Mouse (Mus musculus) heart, embryonic 14.5 days (tissue): Measurements from ENCODE around the gene Klkb1. TPM values are rescaled to one million over a fixed set of nuclear protein-coding genes. Genes with fewer than 3 reads are reported as not detected.

Experiments
- ATAC-seq: fragments of 200-750 bp; cut with Nextera tagmentation; 2 replicates; pipeline ENCODE4 v1.8.0; 2017; ENCODE audit warnings: low read depth, moderate TSS enrichment; ENCODE audit not compliant: insufficient number of reproducible peaks, insufficient read depth, low FRiP score
- H3K27ac ChIP-seq, 2 experiments: fragments of 200-500 bp in 1 of 2; fragments of 300-500 bp in 1 of 2; sonication (generic) in 1 of 2; replicated peaks in 1 of 2; 2 replicates each; pipeline ENCODE4 v1.5.1; 2012 to 2014; ENCODE audit warnings: low read depth in 2 of 2, low read length in 2 of 2, control low read depth in 1 of 2, mild to moderate bottlenecking in 1 of 2, mixed read lengths in 1 of 2; ENCODE audit not compliant: control insufficient read depth in 1 of 2, insufficient read depth in 1 of 2
- H3K27me3 ChIP-seq: fragments of 300-500 bp; sonication (generic); 2 replicates; pipeline ENCODE4 v1.6.1; 2014; ENCODE audit warnings: mild to moderate bottlenecking, low read length, control low read depth; ENCODE audit not compliant: control insufficient read depth, insufficient read depth
- H3K36me3 ChIP-seq: fragments of 300-500 bp; sonication (generic); 2 replicates; pipeline ENCODE4 v1.6.1; 2014; ENCODE audit warnings: mild to moderate bottlenecking, control low read depth, low read length, mixed read lengths; ENCODE audit not compliant: control insufficient read depth, insufficient read depth
- H3K4me1 ChIP-seq, 2 experiments: fragments of 200-500 bp in 1 of 2; fragments of 300-500 bp in 1 of 2; sonication (generic) in 1 of 2; 2 replicates each; pipeline ENCODE4 v1.6.1; 2012 to 2014; ENCODE audit warnings: low read length in 2 of 2, control low read depth in 1 of 2, mixed read lengths in 1 of 2; ENCODE audit not compliant: control insufficient read depth in 2 of 2, insufficient read depth in 2 of 2
- H3K4me2 ChIP-seq: fragments of 300-500 bp; sonication (generic); 2 replicates; pipeline ENCODE4 v1.6.1; 2014; ENCODE audit warnings: mild to moderate bottlenecking, low read length
- H3K4me3 ChIP-seq, 2 experiments: fragments of 200-500 bp in 1 of 2; fragments of 300-500 bp in 1 of 2; sonication (generic) in 1 of 2; 2 replicates each; pipeline ENCODE4 v1.5.1; 2012 to 2014; ENCODE audit warnings: low read length in 2 of 2, mild to moderate bottlenecking in 2 of 2, control low read depth in 1 of 2, low read depth in 1 of 2, moderate library complexity in 1 of 2; ENCODE audit not compliant: control insufficient read depth in 1 of 2, insufficient read depth in 1 of 2
- H3K9ac ChIP-seq: fragments of 300-500 bp; sonication (generic); 2 replicates; pipeline ENCODE4 v1.6.1; 2014; ENCODE audit warnings: mild to moderate bottlenecking, low read length
- H3K9me3 ChIP-seq: fragments of 300-500 bp; sonication (generic); 2 replicates; pipeline ENCODE4 v1.6.1; 2016; ENCODE audit warnings: low read length, control low read depth; ENCODE audit not compliant: control insufficient read depth
- WGBS: fragments of 180-500 bp; shearing (Covaris S2); extraction: QIAGEN DNeasy Blood & Tissue Kit; methylation state at CpG from one replicate; pipeline ENCODE4 v1.1.7; 2014; 5-methylcytosine and 5-hydroxymethylcytosine counted together
- polyA plus RNA-seq: library from polyadenylated mRNA; unstranded; fragments of >200 nt; fragmentation: Nextera tagmentation; extraction: Ambion mirVana; gene quantifications from 2 replicates; pipeline ENCODE4 v1.2.1, GENCODE M21; 2014

The Klkb1 gene
- polyA plus RNA-seq = not detected in 2 replicates

GRCm38 (mm10) chr8:45294687-45295086 lies at the start of gene Klkb1:
Klkb1 (minus strand) TSS chr8:45294859.
- Histone ChIP-seq H3K9ac (no peak within 1 kb of the TSS), H3K4me1 (no peaks in the 10 kb centered on the region), H3K27me3 (no peaks in the 10 kb centered on the region), H3K27ac (no peak within 1 kb of the TSS), H3K4me2 (no peak within 1 kb of the TSS), H3K9me3 (no peaks in the 10 kb centered on the region), H3K4me3 (no peak within 1 kb of the TSS), H3K36me3 (no peaks in the 10 kb centered on the region)
- WGBS = 85% methylated on average over 7 of the region's 7 CpGs
- ATAC-seq = no peak

- H3K4me1 ChIP-seq = no peaks in the 10 kb centered on the region
- no peak overlapping the region for H3K4me2 ChIP-seq
- H3K27ac ChIP-seq = no peak overlapping the region
- 91% methylated on average over 8 of the region's 8 CpGs for WGBS
- no peak overlapping the region for H3K9ac ChIP-seq
- no peak overlapping the region for H3K4me3 ChIP-seq
- H3K9me3 ChIP-seq = no peaks in the 10 kb centered on the region
- H3K36me3 ChIP-seq = 0 out of 2 replicates have a peak, but pooled peaks cover 3% of the 10 kb centered on the region
- no peaks in the 10 kb centered on the region for H3K27me3 ChIP-seq
- ATAC-seq = no peak
These were observed 49.6 kb upstream of the Klkb1 start for GRCm38 (mm10) chr8:45344298-45344697.

- H3K4me2 ChIP-seq = no peak overlapping the region
- WGBS = 88% methylated on average over 12 of the region's 12 CpGs
These were observed 47.3 kb upstream of the Klkb1 start for GRCm38 (mm10) chr8:45341630-45342628.

GRCm38 (mm10) chr8:45333493-45333892 lies 38.8 kb upstream of the Klkb1 start:
- no peak for ATAC-seq
- H3K4me1 ChIP-seq = peaks cover 3 to 5% of the 10 kb centered on the region in 2 experiments; a peak in 1 of 4 replicates
- WGBS = 4% methylated on average over 8 of the region's 8 CpGs

More at GRCm38 (mm10) chr8:45341630-45342628, 47.3 kb upstream of the Klkb1 start:
- H3K9me3 ChIP-seq = no peaks in the 10 kb centered on the region
- H3K27ac ChIP-seq = no peak overlapping the region
- no peaks in the 10 kb centered on the region for H3K4me1 ChIP-seq
- no peaks in the 10 kb centered on the region for H3K27me3 ChIP-seq
- H3K9ac ChIP-seq = no peak overlapping the region
- H3K36me3 ChIP-seq = no peaks in the 10 kb centered on the region
- ATAC-seq = no peak
- H3K4me3 ChIP-seq = no peak overlapping the region

GRCm38 (mm10) chr8:45332685-45333409 lies 38.2 kb upstream of the Klkb1 start, which contains the start of gene Cyp4v3:
Cyp4v3 (minus strand) TSS chr8:45333216.
- no peak within 1 kb of the TSS for H3K27ac ChIP-seq

More at GRCm38 (mm10) chr8:45333493-45333892, 38.8 kb upstream of the Klkb1 start:
- Histone ChIP-seq H3K4me3 (peak overlapping the region; percentile 56 to 71), H3K4me2 (peak overlapping the region; percentile 77), H3K36me3 (no peaks in the 10 kb centered on the region), H3K27ac (no peak overlapping the region), H3K9me3 (no peaks in the 10 kb centered on the region), H3K27me3 (no peaks in the 10 kb centered on the region), H3K9ac (peak overlapping the region; percentile 65)

GRCm38 (mm10) chr8:45330856-45331255 lies 36.2 kb upstream of the Klkb1 start:
- ATAC-seq = no peak
- H3K4me3 ChIP-seq = no peak overlapping the region
- H3K27ac ChIP-seq = no peak overlapping the region
- H3K36me3 ChIP-seq = no peaks in the 10 kb centered on the region
- no peak overlapping the region for H3K9ac ChIP-seq
- WGBS = 59% methylated on average over 3 of the region's 3 CpGs
- H3K27me3 ChIP-seq = no peaks in the 10 kb centered on the region
- H3K4me2 ChIP-seq = no peak overlapping the region
- H3K4me1 ChIP-seq = peaks cover 3 to 5% of the 10 kb centered on the region in 2 experiments; a peak in 1 of 4 replicates
- H3K9me3 ChIP-seq = no peaks in the 10 kb centered on the region

More at GRCm38 (mm10) chr8:45332685-45333409, 38.2 kb upstream of the Klkb1 start, which contains the start of gene Cyp4v3:
- Histone ChIP-seq H3K9me3 (no peaks in the 10 kb centered on the region), H3K4me1 (peaks cover 3 to 5% of the 10 kb centered on the region in 2 experiments; a peak in 1 of 4 replicates), H3K4me2 (peak within 1 kb of the TSS; percentile 77), H3K36me3 (no peaks in the 10 kb centered on the region), H3K27me3 (no peaks in the 10 kb centered on the region), H3K4me3 (peak within 1 kb of the TSS; percentile 56 to 71), H3K9ac (peak within 1 kb of the TSS; percentile 65)
- WGBS = under 1% methylated on average over 44 of the region's 44 CpGs
- ATAC-seq = peak; percentile 56
